Mouse (Mus musculus) left cerebral cortex, postnatal 4 days (tissue): ENCODE measurements at regions not wholly inside any gene's neighbourhood (a gene's known extent, or its start where the extent isn't known, plus 50 kb on each side); places are given as distances from the start of the nearest gene placed in this dataset.

Experiments
- DNase-seq: peaks from one replicate; pipeline ENCODE4 v3.0.0-alpha.2; 2022
- intact Hi-C: fragments of 180-260 bp; cut with DNase I; formaldehyde crosslinking; loops from one replicate; pipeline ENCODE4 v1.15.1; 2025

GRCm38 (mm10) chr14:71500851-71501250 is 901.2 kb upstream of the Fam160b2 start:
- intact Hi-C loops: no loop called here
- peak; percentile 42 for DNase-seq

- intact Hi-C loops: no loop called here
- peak; percentile 70 for DNase-seq
These were observed 891.6 kb upstream of the Fam160b2 start for GRCm38 (mm10) chr14:71491201-71491600.

GRCm38 (mm10) chr14:71486176-71486970 is 886.7 kb upstream of the Fam160b2 start:
- intact Hi-C loops: no loop called here
- DNase-seq: no peak

GRCm38 (mm10) chr14:71475656-71476055 is 876.0 kb upstream of the Fam160b2 start:
- intact Hi-C loops: no loop called here
- peak; percentile 21 for DNase-seq

- DNase-seq: peak; percentile 8
- intact Hi-C loops: no loop called here
These were observed 874.3 kb upstream of the Fam160b2 start for GRCm38 (mm10) chr14:71473907-71474306.

- intact Hi-C loops: no loop called here
- no peak for DNase-seq
These were observed 832.7 kb upstream of the Fam160b2 start for GRCm38 (mm10) chr14:71432364-71432763.
